Mouse (Mus musculus) G1E (cell line): ENCODE data around the gene Cntnap1.

Experiments
- CTCF ChIP-seq: IDR thresholded peaks from 2 replicates; pipeline ENCODE4 v1.5.1; 2012; ENCODE audit warnings: low read depth, low read length, inconsistent platforms, mixed read lengths
- POLR2AphosphoS5 ChIP-seq: IDR thresholded peaks from 2 replicates; pipeline ENCODE4 v1.6.1; 2012; ENCODE audit warnings: low read depth, low read length, inconsistent platforms; ENCODE audit not compliant: insufficient replicate concordance
- TAL1 ChIP-seq: conservative IDR thresholded peaks from 2 replicates; pipeline ENCODE4 v1.6.1; 2012; ENCODE audit warnings: low read depth, low read length, inconsistent platforms, mixed read lengths

DNA sequence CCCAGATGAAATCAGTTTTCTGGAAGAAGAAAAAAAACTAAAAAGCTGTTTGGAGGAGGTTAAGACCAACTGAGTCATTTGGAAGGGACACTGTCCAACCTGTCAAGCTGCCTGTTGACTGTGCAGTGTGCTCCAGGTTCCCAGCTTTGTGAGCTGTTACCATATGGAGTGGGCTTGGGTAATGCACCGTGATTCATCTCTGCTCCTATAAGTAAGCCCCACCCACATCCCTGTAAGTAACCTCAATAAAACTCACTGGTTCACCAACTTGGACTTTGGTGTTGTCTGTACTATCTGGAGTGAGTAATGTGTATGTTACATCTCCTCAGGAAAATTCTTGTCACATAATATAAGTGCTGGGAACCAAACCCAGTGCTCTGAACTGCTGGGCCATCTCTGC, 17.5 kb upstream of the Cntnap1 start:
- TF ChIP-seq CTCF (no peak), POLR2AphosphoS5 (no peak), TAL1 (no peak)
